Mouse (Mus musculus) thymus, adult 2 months (tissue): ENCODE measurements around the gene Miga2.

ENCODE experiments used
- CTCF ChIP-seq: fragments of 200-500 bp; IDR thresholded peaks from 2 replicates; pipeline ENCODE4 v1.5.1; 2012; ENCODE audit warnings: mild to moderate bottlenecking, control low read depth, low read length, moderate library complexity, borderline replicate concordance; ENCODE audit not compliant: control insufficient read depth, poor library complexity, insufficient read depth; ENCODE audit errors: extremely low read depth
- POLR2A ChIP-seq: fragments of 200-500 bp; IDR thresholded peaks from 2 replicates; pipeline ENCODE4 v1.6.1; 2012; ENCODE audit warnings: mild to moderate bottlenecking, low read length, control low read depth, moderate library complexity; ENCODE audit not compliant: control insufficient read depth, poor library complexity, insufficient read depth; ENCODE audit errors: extremely low read depth

GRCm38 (mm10) chr2:30316136-30316535 is 47.9 kb upstream of the Miga2 start:
- TF ChIP-seq POLR2A, result no peak
- TF ChIP-seq CTCF, result no peak
